Mouse (Mus musculus) limb, embryonic 11.5 days (tissue): Measurements from ENCODE around the gene Polm. TPM values are rescaled to one million over a fixed set of nuclear protein-coding genes. Genes with fewer than 3 reads are reported as not detected.

Experiments used
- ATAC-seq: fragments of 200-750 bp; cut with Nextera tagmentation; 2 replicates; pipeline ENCODE4 v1.8.0; 2017; ENCODE audit warnings: low read depth; ENCODE audit not compliant: insufficient number of reproducible peaks, low FRiP score, low TSS enrichment
- DNase-seq: peaks from one replicate; pipeline ENCODE4 v3.0.0-alpha.2; 2015; ENCODE audit warnings: low spot score
- H3K27ac ChIP-seq: fragments of 300-500 bp; sonication (generic); replicated peaks from 2 replicates; pipeline ENCODE4 v1.5.1; 2014; ENCODE audit warnings: low read depth, mild to moderate bottlenecking, low read length
- H3K27me3 ChIP-seq: fragments of 300-500 bp; sonication (generic); 2 replicates; pipeline ENCODE4 v1.6.1; 2014; ENCODE audit warnings: mild to moderate bottlenecking, low read length, mixed read lengths; ENCODE audit not compliant: control insufficient read depth, insufficient read depth
- H3K36me3 ChIP-seq: fragments of 300-500 bp; sonication (generic); 2 replicates; pipeline ENCODE4 v1.6.1; 2014; ENCODE audit warnings: mild to moderate bottlenecking, low read length, moderate library complexity, mixed read lengths; ENCODE audit not compliant: control insufficient read depth, insufficient read depth
- H3K4me1 ChIP-seq: fragments of 300-500 bp; sonication (generic); 2 replicates; pipeline ENCODE4 v1.6.1; 2014; ENCODE audit warnings: low read length, mixed read lengths; ENCODE audit not compliant: control insufficient read depth, insufficient read depth
- H3K4me2 ChIP-seq: fragments of 300-500 bp; sonication (generic); 2 replicates; pipeline ENCODE4 v1.6.1; 2014; ENCODE audit warnings: low read depth, mild to moderate bottlenecking, moderate library complexity; ENCODE audit not compliant: severe bottlenecking
- H3K4me3 ChIP-seq: fragments of 300-500 bp; sonication (generic); 2 replicates; pipeline ENCODE4 v1.5.1; 2014; ENCODE audit warnings: low read depth, low read length
- H3K9ac ChIP-seq: fragments of 300-500 bp; sonication (generic); 2 replicates; pipeline ENCODE4 v1.6.1; 2014; ENCODE audit warnings: mild to moderate bottlenecking, low read length
- H3K9me3 ChIP-seq: fragments of 300-500 bp; sonication (generic); 2 replicates; pipeline ENCODE4 v1.6.1; 2016; ENCODE audit warnings: low read length; ENCODE audit not compliant: control insufficient read depth
- WGBS: fragments of 180-500 bp; shearing (Covaris S2); extraction: QIAGEN DNeasy Blood & Tissue Kit; methylation state at CpG from one replicate; pipeline ENCODE4 v1.1.7; 2014; 5-methylcytosine and 5-hydroxymethylcytosine counted together
- polyA plus RNA-seq: library from polyadenylated mRNA; unstranded; fragments of >200 nt; fragmentation: Nextera tagmentation; extraction: Ambion mirVana; gene quantifications from 2 replicates; pipeline ENCODE4 v1.2.1, GENCODE M21; 2014

Polm gene
- polyA plus RNA-seq: 6.4 and 6.6 TPM in 2 replicates

DNA sequence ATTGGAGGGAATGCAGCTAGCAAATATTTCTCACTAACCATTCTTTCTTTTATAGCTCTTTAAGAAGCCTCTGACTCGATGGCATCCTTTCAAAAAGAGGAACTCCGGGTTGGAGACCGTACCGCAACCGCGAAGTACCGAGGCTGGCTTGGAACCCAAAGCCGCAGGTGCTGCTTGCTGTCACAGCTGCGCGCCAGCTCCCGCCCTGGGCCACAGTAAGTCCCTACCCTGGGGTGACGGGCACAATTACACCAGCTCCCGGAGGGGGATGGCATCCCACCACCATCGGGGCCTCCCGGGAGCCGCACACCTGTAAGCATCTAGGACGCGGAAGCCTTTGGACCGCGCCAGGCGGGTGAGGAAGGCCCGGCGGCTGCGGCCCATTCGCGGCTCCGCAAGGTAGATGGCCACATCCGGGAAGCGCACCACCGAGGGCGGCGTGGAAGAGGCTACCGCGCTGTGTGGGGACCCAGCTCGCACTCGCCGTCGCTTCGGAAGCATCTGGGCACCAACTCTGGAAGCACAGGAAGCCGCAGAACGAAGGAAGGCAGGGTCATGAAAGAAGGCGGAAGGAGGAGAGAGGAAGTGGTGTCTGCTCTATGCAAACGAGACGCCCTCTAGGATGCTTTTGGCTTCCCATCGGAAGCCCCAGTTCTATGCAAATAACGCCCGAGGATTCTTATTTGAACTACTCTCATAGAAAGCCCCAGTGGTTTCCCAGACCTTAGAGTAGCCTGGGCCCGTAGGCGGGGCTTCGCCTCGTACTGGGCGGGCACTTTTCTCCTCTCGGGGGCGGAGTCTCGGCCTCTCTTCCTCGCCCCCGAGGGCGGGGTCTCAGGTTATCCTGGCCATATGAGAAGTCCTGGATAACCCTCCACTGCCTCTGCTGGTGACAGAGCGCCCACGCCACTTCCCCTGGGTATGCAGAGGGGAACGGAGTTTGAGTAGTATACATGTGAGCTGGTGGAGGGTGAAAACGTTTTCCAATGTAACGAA, at the start of gene Polm:
Polm (minus strand) TSS at position 766 of the 996 bp plus-strand sequence.
- Histone ChIP-seq H3K9ac (peak within 1 kb of the TSS; percentile 74), H3K36me3 (no peaks in the 10 kb centered on the region), H3K9me3 (no peaks in the 10 kb centered on the region), H3K4me2 (peak within 1 kb of the TSS; percentile 66), H3K4me1 (0 out of 2 replicates have a peak, but pooled peaks cover 3% of the 10 kb centered on the region), H3K27ac (0 out of 2 replicates have a peak within 1 kb of the TSS, but pooled peaks have one; percentile 23), H3K4me3 (peak within 1 kb of the TSS; percentile 69), H3K27me3 (no peaks in the 10 kb centered on the region)
- 1% methylated on average over 63 of the region's 63 CpGs for WGBS
- DNase-seq (peak; percentile 94), ATAC-seq (peak; percentile 93)

DNA sequence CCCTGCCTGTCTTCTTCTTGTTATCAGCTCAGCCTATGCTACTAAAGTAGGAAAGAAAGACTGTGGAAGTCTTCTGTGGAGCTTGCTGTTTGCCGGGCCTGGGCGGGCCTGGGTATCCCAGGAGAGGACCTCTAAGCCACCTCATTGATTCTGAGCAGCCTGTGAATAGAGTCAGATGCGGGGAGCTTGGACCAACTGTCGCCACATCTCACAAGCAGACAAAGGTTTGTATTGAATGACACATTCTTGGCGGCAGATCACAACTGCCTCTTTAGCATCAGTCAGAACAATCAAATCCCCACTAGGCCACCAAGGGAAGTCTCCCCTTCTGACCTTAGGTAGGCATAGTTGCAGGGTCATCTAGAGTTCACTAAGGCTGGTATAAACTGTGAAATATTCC, 49.4 kb upstream of the Polm start:
- ATAC-seq: no peak
- Histone ChIP-seq H3K9ac (no peak overlapping the region), H3K4me3 (no peak overlapping the region), H3K27ac (no peak overlapping the region), H3K4me1 (peaks cover 10% of the 10 kb centered on the region; the same call in 1 of the 2 replicates), H3K4me2 (no peak overlapping the region), H3K27me3 (no peaks in the 10 kb centered on the region), H3K36me3 (no peaks in the 10 kb centered on the region), H3K9me3 (no peaks in the 10 kb centered on the region)
- WGBS: 70% methylated on average over 5 of the region's 5 CpGs
- DNase-seq: no peak

DNA sequence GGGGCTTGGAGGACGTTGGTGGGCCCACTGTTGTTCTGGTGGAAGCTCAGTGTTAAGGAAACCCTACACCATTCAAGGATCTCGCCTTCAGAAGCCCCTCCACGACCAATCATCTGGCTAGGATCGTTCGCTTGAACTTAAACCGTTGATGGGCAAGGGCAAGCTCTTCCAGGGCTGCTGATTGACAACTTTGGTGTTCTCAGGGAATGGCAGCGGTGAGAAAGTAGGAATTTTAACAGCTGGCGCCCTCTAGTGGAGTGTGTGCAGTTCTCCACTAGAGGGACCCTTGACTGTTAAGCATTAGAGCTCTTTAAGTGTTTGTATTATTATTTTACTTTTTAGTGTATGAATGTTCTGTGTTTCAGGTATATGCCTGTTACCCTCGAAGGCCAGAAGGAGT, 48.4 kb upstream of the Polm start:
- 17% methylated on average over 9 of the region's 9 CpGs for WGBS
- Histone ChIP-seq H3K4me1 (peaks cover 10% of the 10 kb centered on the region; the same call in 1 of the 2 replicates), H3K4me2 (no peak overlapping the region), H3K9ac (no peak overlapping the region), H3K9me3 (no peaks in the 10 kb centered on the region), H3K27ac (no peak overlapping the region), H3K4me3 (no peak overlapping the region), H3K36me3 (no peaks in the 10 kb centered on the region), H3K27me3 (no peaks in the 10 kb centered on the region)
- DNase-seq (peak; percentile 78), ATAC-seq (no peak)

DNA sequence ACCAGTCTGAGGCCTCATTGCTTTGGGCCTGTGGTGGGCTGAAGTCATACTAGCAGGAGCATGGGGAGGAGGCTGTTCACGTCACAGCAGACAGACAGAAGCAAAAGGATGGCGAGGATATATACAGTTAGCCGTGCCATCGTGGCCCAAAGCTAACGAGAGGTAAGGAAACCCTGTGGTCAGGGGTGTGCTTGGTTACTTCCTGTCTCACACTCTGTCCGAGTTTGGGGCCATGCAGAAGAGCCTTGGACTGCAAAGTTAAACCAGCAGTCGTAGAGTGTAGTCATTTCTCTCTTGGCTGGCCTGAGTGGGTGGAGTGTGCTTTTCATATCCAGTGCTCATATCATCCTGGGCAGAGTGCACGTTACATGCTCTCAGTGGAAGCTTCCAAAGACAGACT, 44.7 kb upstream of the Polm start:
- Histone ChIP-seq H3K27me3 (no peaks in the 10 kb centered on the region), H3K36me3 (no peaks in the 10 kb centered on the region), H3K4me1 (no peaks in the 10 kb centered on the region; the same call in 1 of the 2 replicates), H3K9ac (0 out of 2 replicates have a peak overlapping the region, but pooled peaks have one; percentile 4), H3K4me2 (no peak overlapping the region), H3K9me3 (no peaks in the 10 kb centered on the region), H3K27ac (no peak overlapping the region), H3K4me3 (no peak overlapping the region)
- WGBS: 73% methylated on average over 8 of the region's 8 CpGs
- no peak for DNase-seq
- no peak for ATAC-seq

DNA sequence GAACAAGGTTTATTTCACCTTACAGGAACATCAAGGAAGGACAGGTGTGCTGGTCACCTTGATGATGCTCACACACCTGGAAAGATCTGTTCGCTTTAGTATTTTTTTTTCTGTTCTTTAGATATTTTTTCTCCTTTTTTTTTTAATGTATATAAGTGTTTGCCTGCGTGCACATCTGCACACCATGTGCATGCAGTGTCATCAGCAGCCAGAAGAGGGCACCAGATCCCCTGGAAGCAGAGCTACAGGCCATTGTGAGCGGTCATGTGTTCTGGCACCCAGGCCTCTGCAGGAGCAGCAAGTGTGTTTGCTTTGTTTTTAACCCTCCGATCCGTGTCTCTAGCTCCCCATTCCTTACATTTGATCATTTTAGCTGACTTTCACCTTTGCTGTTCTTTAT, 42.1 kb upstream of the Polm start:
- Histone ChIP-seq H3K27ac (no peak overlapping the region), H3K27me3 (no peaks in the 10 kb centered on the region), H3K36me3 (peaks cover 1% of the 10 kb centered on the region; the same call in 1 of the 2 replicates), H3K9me3 (no peaks in the 10 kb centered on the region), H3K4me2 (no peak overlapping the region), H3K9ac (no peak overlapping the region), H3K4me3 (no peak overlapping the region), H3K4me1 (peaks cover 6% of the 10 kb centered on the region)
- WGBS: 60% methylated on average over 5 of the region's 5 CpGs
- ATAC-seq: no peak
- DNase-seq: peak; percentile 83

DNA sequence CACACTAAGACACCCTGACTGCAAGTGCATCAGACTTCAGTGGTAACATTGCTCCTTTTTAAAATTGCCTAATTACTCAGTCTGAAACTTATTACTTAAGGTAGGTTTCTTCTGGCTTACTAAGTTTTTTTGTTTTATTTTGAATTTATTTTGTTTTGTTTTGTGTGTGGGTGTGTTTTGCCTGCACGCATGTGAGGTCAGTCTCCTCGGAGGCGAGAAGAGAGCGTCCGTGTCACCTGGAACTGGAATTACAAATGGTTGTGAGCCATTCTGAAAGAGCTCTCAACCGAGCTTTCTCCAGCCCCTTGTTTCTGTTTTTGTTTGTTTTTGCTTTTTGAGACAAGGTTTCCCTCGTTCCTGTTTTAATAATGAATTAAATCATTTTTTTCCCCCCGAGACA, 40.8 kb upstream of the Polm start:
- H3K9ac ChIP-seq: peak overlapping the region; percentile 58
- peaks cover 6% of the 10 kb centered on the region for H3K4me1 ChIP-seq
- H3K4me2 ChIP-seq: peak overlapping the region; percentile 53
- H3K36me3 ChIP-seq: peaks cover 12% of the 10 kb centered on the region
- WGBS: 59% methylated on average over 8 of the region's 8 CpGs
- peak overlapping the region; percentile 77 for H3K27ac ChIP-seq
- H3K27me3 ChIP-seq: no peaks in the 10 kb centered on the region
- DNase-seq: no peak
- ATAC-seq: no peak
- peak overlapping the region; percentile 58 for H3K4me3 ChIP-seq
- H3K9me3 ChIP-seq: no peaks in the 10 kb centered on the region

DNA sequence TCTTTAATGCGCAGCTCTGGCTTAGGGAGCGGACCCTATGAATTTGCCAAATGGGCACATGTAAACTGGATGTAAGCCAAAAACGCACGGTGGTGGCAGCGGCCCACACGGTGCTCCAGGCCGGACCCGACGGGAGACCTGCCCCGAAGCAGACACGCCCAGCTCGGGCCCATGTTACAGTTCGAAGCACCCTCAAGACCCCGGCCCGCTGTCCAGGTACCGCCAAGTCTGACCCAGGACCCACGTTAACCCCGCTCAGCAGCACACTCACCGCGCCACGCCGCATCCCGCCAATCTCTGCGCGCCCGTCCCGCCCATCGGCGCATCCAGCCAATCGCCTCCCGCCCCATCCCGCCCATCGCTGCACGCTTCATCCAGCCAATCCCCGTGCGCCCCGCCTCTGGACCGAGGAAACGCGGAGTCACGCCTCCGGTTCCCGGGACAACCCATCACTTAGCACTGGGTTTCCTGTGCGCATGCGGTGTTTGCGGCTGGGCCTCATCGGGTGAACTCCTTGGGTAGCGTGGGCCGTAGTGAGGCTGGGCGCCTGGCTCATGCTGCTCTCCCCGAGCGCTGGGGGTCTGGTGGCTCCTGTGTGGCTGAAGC, 40.2 kb upstream of the Polm start, which contains the start of gene Pold2:
Pold2 (minus strand) TSS at position 372 of the 606 bp plus-strand sequence.
- Histone ChIP-seq H3K4me3 (peak within 1 kb of the TSS; percentile 58), H3K36me3 (peaks cover 15% of the 10 kb centered on the region), H3K27ac (peak within 1 kb of the TSS; percentile 77), H3K9ac (peak within 1 kb of the TSS; percentile 75), H3K27me3 (no peaks in the 10 kb centered on the region), H3K4me2 (peak within 1 kb of the TSS; percentile 61), H3K9me3 (no peaks in the 10 kb centered on the region), H3K4me1 (peaks cover 6% of the 10 kb centered on the region)
- ATAC-seq (peak; percentile 95), DNase-seq (peak; percentile 97)
- under 1% methylated on average over 52 of the region's 52 CpGs for WGBS

DNA sequence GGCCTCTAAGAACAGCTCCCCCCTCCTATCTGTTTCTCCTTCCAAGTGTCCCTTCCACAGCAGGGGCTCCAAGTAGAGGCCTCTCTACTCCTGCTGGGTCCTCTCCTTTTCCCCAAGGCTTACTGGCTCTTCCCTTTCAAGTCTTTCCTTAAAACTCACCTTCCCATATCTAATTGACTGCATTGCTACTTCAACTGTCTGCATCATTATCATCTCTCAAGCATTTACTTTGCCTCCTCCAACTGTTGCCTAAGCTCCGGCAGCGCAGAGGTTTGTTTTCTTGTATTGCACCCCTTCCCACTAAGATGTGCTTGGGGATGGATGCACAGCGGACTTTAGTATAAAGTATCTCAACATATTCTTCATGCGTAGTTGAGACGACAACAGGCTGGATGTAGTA, 39.6 kb upstream of the Polm start:
- peak overlapping the region; percentile 75 for H3K9ac ChIP-seq
- H3K4me1 ChIP-seq: peaks cover 6% of the 10 kb centered on the region
- peak overlapping the region; percentile 58 for H3K4me3 ChIP-seq
- WGBS: 9% methylated on average over 5 of the region's 5 CpGs
- ATAC-seq: no peak
- DNase-seq: no peak
- peaks cover 17% of the 10 kb centered on the region for H3K36me3 ChIP-seq
- peak overlapping the region; percentile 61 for H3K4me2 ChIP-seq
- H3K27ac ChIP-seq: no peak overlapping the region
- no peaks in the 10 kb centered on the region for H3K27me3 ChIP-seq
- no peaks in the 10 kb centered on the region for H3K9me3 ChIP-seq
